Mouse (Mus musculus) thymus, adult 2 months (tissue): ENCODE measurements around the gene Wee2. TPM values are rescaled to one million over a fixed set of nuclear protein-coding genes. Genes with fewer than 3 reads are reported as not detected.

ENCODE experiments used
- DNase-seq: peaks from one replicate; pipeline ENCODE4 v3.0.0; 2021
- H3K27ac ChIP-seq: fragments of 200-500 bp; 2 replicates; pipeline ENCODE4 v1.5.1; 2012; ENCODE audit warnings: low read length, control low read depth; ENCODE audit not compliant: control insufficient read depth, insufficient read depth
- H3K27me3 ChIP-seq: fragments of 200-500 bp; 2 replicates; pipeline ENCODE4 v1.6.1; 2012; ENCODE audit warnings: mild to moderate bottlenecking, low read length, moderate library complexity, mixed read lengths; ENCODE audit not compliant: control insufficient read depth, insufficient read depth
- H3K36me3 ChIP-seq: fragments of 200-500 bp; 2 replicates; pipeline ENCODE4 v1.6.1; 2012; ENCODE audit warnings: mild to moderate bottlenecking, low read length, moderate library complexity; ENCODE audit not compliant: control insufficient read depth, insufficient read depth
- H3K4me1 ChIP-seq: fragments of 200-500 bp; replicated peaks from 2 replicates; pipeline ENCODE4 v1.6.1; 2012; ENCODE audit warnings: low read length; ENCODE audit not compliant: control insufficient read depth, insufficient read depth
- H3K4me3 ChIP-seq: fragments of 200-500 bp; 2 replicates; pipeline ENCODE4 v1.5.1; 2012; ENCODE audit warnings: mild to moderate bottlenecking, low read length, control low read depth, moderate library complexity; ENCODE audit not compliant: control insufficient read depth, insufficient read depth
- CTCF ChIP-seq: fragments of 200-500 bp; IDR thresholded peaks from 2 replicates; pipeline ENCODE4 v1.5.1; 2012; ENCODE audit warnings: mild to moderate bottlenecking, control low read depth, low read length, moderate library complexity, borderline replicate concordance; ENCODE audit not compliant: control insufficient read depth, poor library complexity, insufficient read depth; ENCODE audit errors: extremely low read depth
- POLR2A ChIP-seq: fragments of 200-500 bp; IDR thresholded peaks from 2 replicates; pipeline ENCODE4 v1.6.1; 2012; ENCODE audit warnings: mild to moderate bottlenecking, low read length, control low read depth, moderate library complexity; ENCODE audit not compliant: control insufficient read depth, poor library complexity, insufficient read depth; ENCODE audit errors: extremely low read depth
- WGBS: fragments of 180-500 bp; shearing (Covaris S2); methylation state at CpG from one replicate; pipeline ENCODE4 v1.1.7; 2018; 5-methylcytosine and 5-hydroxymethylcytosine counted together
- polyA plus RNA-seq: library from polyadenylated mRNA; depleted of rRNA; stranded (reverse); fragments of >200 nt; gene quantifications from 2 replicates; pipeline ENCODE4 v1.2.3, GENCODE M21; 2012; rRNA removed

Wee2 gene
- polyA plus RNA-seq, 1 experiment = 0.04 TPM

GRCm38 (mm10) chr6:40476132-40476531 lies 37.2 kb downstream of the Wee2 start:
- DNase-seq = no peak
- TF ChIP-seq POLR2A (no peak), CTCF (no peak)
- peaks cover 3% of the 10 kb centered on the region for H3K4me1 ChIP-seq
- H3K27me3 ChIP-seq = no peaks in the 10 kb centered on the region
- H3K27ac ChIP-seq = no peak overlapping the region
- H3K36me3 ChIP-seq = peaks cover 35% of the 10 kb centered on the region
- H3K4me3 ChIP-seq = no peak overlapping the region
- 85% methylated on average over 4 of the region's 4 CpGs for WGBS

GRCm38 (mm10) chr6:40479705-40480104 lies 40.8 kb downstream of the Wee2 start:
- H3K4me3 ChIP-seq = no peak overlapping the region
- H3K4me1 ChIP-seq = no peaks in the 10 kb centered on the region
- H3K36me3 ChIP-seq = peaks cover 51% of the 10 kb centered on the region
- TF ChIP-seq POLR2A (no peak), CTCF (no peak)
- no peak for DNase-seq
- no peaks in the 10 kb centered on the region for H3K27me3 ChIP-seq
- no peak overlapping the region for H3K27ac ChIP-seq
- 88% methylated on average over 1 of the region's 1 CpGs for WGBS

GRCm38 (mm10) chr6:40482318-40482717 lies 43.4 kb downstream of the Wee2 start:
- H3K36me3 ChIP-seq = peaks cover 37% of the 10 kb centered on the region
- no peaks in the 10 kb centered on the region for H3K27me3 ChIP-seq
- H3K27ac ChIP-seq = no peak overlapping the region
- no peak for DNase-seq
- no peaks in the 10 kb centered on the region for H3K4me1 ChIP-seq
- 98% methylated on average over 5 of the region's 5 CpGs for WGBS
- no peak overlapping the region for H3K4me3 ChIP-seq
- no peak for TF ChIP-seq CTCF
- TF ChIP-seq POLR2A = no peak

GRCm38 (mm10) chr6:40490933-40491332 lies 52.0 kb downstream of the Wee2 start, which contains the start of gene Tas2r137:
Gene Tas2r137 (plus strand): TSS chr6:40491233.
- DNase-seq = no peak
- H3K27me3 ChIP-seq = no peaks in the 10 kb centered on the region
- H3K4me3 ChIP-seq = no peak within 1 kb of the TSS
- TF ChIP-seq POLR2A = no peak
- TF ChIP-seq CTCF = no peak
- H3K4me1 ChIP-seq = no peaks in the 10 kb centered on the region
- no peaks in the 10 kb centered on the region for H3K36me3 ChIP-seq
- no peak within 1 kb of the TSS for H3K27ac ChIP-seq

- no peak for DNase-seq
- WGBS = 92% methylated on average over 3 of the region's 3 CpGs
- H3K27ac ChIP-seq = no peak within 1 kb of the TSS
- TF ChIP-seq CTCF (no peak), POLR2A (no peak)
- no peaks in the 10 kb centered on the region for H3K4me1 ChIP-seq
- H3K36me3 ChIP-seq = no peaks in the 10 kb centered on the region
- no peak within 1 kb of the TSS for H3K4me3 ChIP-seq
- H3K27me3 ChIP-seq = no peaks in the 10 kb centered on the region
These were observed 54.3 kb downstream of the Wee2 start, which contains the start of gene Tas2r108 for GRCm38 (mm10) chr6:40493229-40493628. Gene Tas2r108 (plus strand): TSS chr6:40493529.

Other genes with a start within 250 kb of the Wee2 start
- gene Agk, start 113.9 kb upstream of the Wee2 start, polyA plus RNA-seq = 18.9 and 19.4 TPM in 2 replicates
- gene E330009J07Rik, start 3.0 kb upstream of the Wee2 start, polyA plus RNA-seq = 14.7 and 16.3 TPM in 2 replicates
- gene Ssbp1, start 32.3 kb downstream of the Wee2 start, polyA plus RNA-seq = 15.9 and 19.4 TPM in 2 replicates
- gene Tas2r137, start 52.1 kb downstream of the Wee2 start, polyA plus RNA-seq = not detected in 2 replicates
- gene Tas2r108, start 54.4 kb downstream of the Wee2 start, polyA plus RNA-seq = 0.26 and 0.36 TPM in 2 replicates
- gene Prss37, start 80.4 kb downstream of the Wee2 start, polyA plus RNA-seq = not detected in 2 replicates
- not detected in 2 replicates for gene Olfr461, start 116.0 kb downstream of the Wee2 start, polyA plus RNA-seq
- not detected in 2 replicates for gene Olfr460, start 130.4 kb downstream of the Wee2 start, polyA plus RNA-seq
- gene Clec5a, start 146.7 kb downstream of the Wee2 start, polyA plus RNA-seq = 0.62 and 1.2 TPM in 2 replicates
- 0.13 TPM in 1 of 2 replicates, not detected in the other for gene Tas2r138, start 174.2 kb downstream of the Wee2 start, polyA plus RNA-seq
- gene Mgam, start 189.7 kb downstream of the Wee2 start, polyA plus RNA-seq = 1.6 and 1.8 TPM in 2 replicates